Mouse (Mus musculus) C2C12 (cell line): ENCODE data around the gene Gli1. TPM values are rescaled to one million over a fixed set of nuclear protein-coding genes. Genes with fewer than 3 reads are reported as not detected.

Experiments used
- H3K27me3 ChIP-seq: one replicate; pipeline ENCODE4 v1.6.1; 2011; ENCODE audit not compliant: control insufficient read depth, insufficient read depth, insufficient read length
- H3K36me3 ChIP-seq: one replicate; pipeline ENCODE4 v1.6.1; 2011; ENCODE audit not compliant: control insufficient read depth, insufficient read depth
- H3K4me3 ChIP-seq: one replicate; pipeline ENCODE4 v1.5.1; 2011; ENCODE audit warnings: mild to moderate bottlenecking, control low read depth; ENCODE audit not compliant: poor library complexity, insufficient read depth, severe bottlenecking
- H3K79me2 ChIP-seq: one replicate; pipeline ENCODE4 v1.6.1; 2011; ENCODE audit not compliant: control insufficient read depth, insufficient read depth
- H3K79me3 ChIP-seq: one replicate; pipeline ENCODE4 v1.6.1; 2011; ENCODE audit warnings: low read depth, control low read depth
- H3ac ChIP-seq: one replicate; pipeline ENCODE3; 2011; ENCODE audit warnings: low read depth; ENCODE audit not compliant: control insufficient read depth, insufficient read length
- CEBPB ChIP-seq: IDR thresholded peaks from one replicate; pipeline ENCODE4 v1.6.1; 2011; ENCODE audit warnings: low read depth, mild to moderate bottlenecking, control low read depth, moderate library complexity
- CTCF ChIP-seq: IDR thresholded peaks from one replicate; pipeline ENCODE4 v1.5.1; 2011; ENCODE audit not compliant: control insufficient read depth, insufficient read depth, insufficient read length
- FOSL1 ChIP-seq: IDR thresholded peaks from one replicate; pipeline ENCODE4 v1.8.0; 2011; ENCODE audit warnings: mild to moderate bottlenecking, low read length; ENCODE audit not compliant: poor library complexity, insufficient read depth, severe bottlenecking
- MAX ChIP-seq: IDR thresholded peaks from one replicate; pipeline ENCODE4 v1.6.1; 2011; ENCODE audit warnings: mild to moderate bottlenecking, control low read depth
- MYOD1 ChIP-seq: IDR thresholded peaks from one replicate; pipeline ENCODE4 v1.6.1; 2011; ENCODE audit warnings: low read depth; ENCODE audit not compliant: control insufficient read depth, insufficient read length
- MYOG ChIP-seq: IDR thresholded peaks from one replicate; pipeline ENCODE4 v1.6.1; 2011; ENCODE audit not compliant: control insufficient read depth, insufficient read length; ENCODE audit errors: extremely low read depth
- USF1 ChIP-seq: IDR thresholded peaks from one replicate; pipeline ENCODE4 v1.6.1; 2011; ENCODE audit warnings: low read depth, mild to moderate bottlenecking, control low read depth, moderate library complexity
- polyA plus RNA-seq: library from polyadenylated mRNA; unstranded; fragments of >200 nt; fragmentation: generic; extraction: Trizol; gene quantifications from one replicate; pipeline ENCODE4 v1.2.1, GENCODE M21; 2012; ENCODE audit warnings: missing spikeins

Gli1 gene
- polyA plus RNA-seq, 1 experiment = 1.6 TPM

DNA sequence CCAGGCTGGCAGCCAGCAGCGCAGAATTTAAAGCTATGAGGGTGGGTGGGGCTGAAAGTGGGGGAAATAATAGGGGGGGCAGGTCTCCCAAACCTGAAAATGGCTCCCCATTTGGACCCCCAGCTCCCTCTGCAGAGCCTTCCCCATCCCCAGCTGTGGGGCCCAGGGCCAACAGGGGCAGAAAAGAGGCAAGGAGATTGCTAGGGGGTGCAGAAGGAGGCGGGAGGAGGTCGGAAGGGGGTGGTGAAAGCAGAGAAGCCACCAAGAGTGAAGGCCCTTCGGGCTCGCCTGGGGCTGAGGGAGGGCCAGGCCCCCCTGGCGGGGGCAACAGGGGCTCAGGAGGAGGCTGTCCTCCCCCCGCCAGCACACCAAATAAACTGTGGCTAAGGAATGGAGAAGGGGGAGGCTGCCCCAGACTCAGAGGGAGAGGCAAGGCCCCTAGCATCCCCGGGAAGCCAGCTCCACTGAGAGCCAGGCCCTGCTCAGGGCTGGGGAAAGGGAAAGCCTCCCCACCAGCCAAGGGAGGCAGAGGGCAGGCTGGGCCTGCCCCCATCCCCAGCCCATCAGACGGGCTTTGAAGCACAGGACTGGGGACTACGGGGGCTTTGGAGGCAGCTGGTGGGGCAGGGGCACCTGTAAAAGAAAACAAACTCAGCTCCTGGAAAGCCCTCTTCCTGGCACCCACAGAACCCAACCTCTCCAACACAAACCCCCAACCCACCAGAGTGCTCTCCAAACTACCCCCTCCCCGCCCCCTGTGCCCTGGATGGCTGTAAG lies 56.9 kb downstream of the Gli1 start:
- H3K79me3 ChIP-seq = peaks cover 22% of the 10 kb centered on the region
- no peak overlapping the region for H3K4me3 ChIP-seq
- H3ac ChIP-seq = no peak overlapping the region
- TF ChIP-seq CTCF = no peak
- TF ChIP-seq USF1 = no peak
- no peak for TF ChIP-seq MAX
- TF ChIP-seq FOSL1 = no peak
- peaks cover 30% of the 10 kb centered on the region for H3K79me2 ChIP-seq
- peaks cover 60% of the 10 kb centered on the region for H3K36me3 ChIP-seq
- no peaks in the 10 kb centered on the region for H3K27me3 ChIP-seq

DNA sequence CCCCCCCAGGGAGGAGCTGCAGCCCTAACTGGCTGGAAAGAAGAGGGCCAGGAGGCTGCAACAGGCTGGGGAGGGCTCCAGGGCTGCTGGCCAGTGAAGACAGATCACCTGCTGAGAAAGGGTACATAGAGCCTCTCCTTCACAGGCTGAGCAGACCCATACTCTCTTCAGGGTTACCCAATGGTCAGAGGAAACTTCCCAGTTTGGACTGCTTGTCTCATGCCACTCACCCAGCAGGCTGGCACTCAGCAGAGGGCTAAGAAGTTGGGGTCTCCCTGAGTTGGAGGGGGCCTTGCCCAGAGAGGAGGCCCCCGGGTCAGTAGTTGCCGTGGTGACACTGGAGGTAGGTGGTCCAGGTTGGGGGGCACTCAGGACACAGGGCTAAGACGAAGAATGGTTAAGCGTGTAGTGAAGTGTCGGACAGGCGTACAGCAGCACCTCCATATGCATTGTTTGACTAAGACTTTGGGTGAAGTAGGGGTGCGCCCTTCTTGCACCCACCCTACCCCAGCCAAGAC lies 57.6 kb downstream of the Gli1 start:
- peaks cover 30% of the 10 kb centered on the region for H3K79me2 ChIP-seq
- H3K27me3 ChIP-seq = no peaks in the 10 kb centered on the region
- H3K79me3 ChIP-seq = peaks cover 22% of the 10 kb centered on the region
- peaks cover 66% of the 10 kb centered on the region for H3K36me3 ChIP-seq
- no peak overlapping the region for H3K4me3 ChIP-seq
- TF ChIP-seq CTCF (no peak), MYOG (no peak), FOSL1 (no peak)
- no peak overlapping the region for H3ac ChIP-seq

DNA sequence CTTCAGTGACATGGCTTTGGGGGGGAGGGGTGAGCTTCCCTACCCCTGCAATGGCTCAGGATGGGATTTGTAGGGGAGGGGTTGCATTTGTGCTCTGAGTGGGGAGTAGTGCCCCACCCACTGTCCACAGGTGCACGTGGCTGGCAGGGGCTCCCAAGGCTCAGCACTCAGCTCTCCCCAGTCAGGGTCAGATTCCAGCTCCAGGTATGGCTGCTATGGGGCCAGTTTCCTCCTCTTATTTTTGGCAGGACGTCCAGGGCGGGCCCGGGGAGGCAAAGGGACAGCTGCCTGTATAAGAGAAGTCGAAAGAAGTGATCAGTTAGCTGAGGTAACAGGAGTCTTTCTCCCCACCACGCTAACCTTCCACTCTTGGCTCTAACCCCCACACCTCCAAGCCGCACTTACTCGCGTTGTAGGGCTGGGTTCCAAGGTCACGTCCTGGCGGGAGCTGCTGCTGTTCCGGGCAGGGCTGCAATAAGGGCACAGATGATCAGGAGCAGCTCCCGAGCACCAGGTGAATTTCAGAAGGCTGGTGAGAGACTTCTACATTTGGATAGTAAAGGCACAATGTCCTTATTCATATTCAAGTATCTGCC lies 59.1 kb downstream of the Gli1 start:
- Histone ChIP-seq H3K79me2 (peaks cover 21% of the 10 kb centered on the region), H3ac (no peak overlapping the region), H3K79me3 (peaks cover 15% of the 10 kb centered on the region), H3K36me3 (peaks cover 80% of the 10 kb centered on the region), H3K27me3 (no peaks in the 10 kb centered on the region), H3K4me3 (no peak overlapping the region)
- no peak for TF ChIP-seq FOSL1
- no peak for TF ChIP-seq MYOD1
- no peak for TF ChIP-seq USF1
- TF ChIP-seq MYOG = no peak
- TF ChIP-seq MAX = no peak
- no peak for TF ChIP-seq CTCF
- TF ChIP-seq CEBPB = no peak

DNA sequence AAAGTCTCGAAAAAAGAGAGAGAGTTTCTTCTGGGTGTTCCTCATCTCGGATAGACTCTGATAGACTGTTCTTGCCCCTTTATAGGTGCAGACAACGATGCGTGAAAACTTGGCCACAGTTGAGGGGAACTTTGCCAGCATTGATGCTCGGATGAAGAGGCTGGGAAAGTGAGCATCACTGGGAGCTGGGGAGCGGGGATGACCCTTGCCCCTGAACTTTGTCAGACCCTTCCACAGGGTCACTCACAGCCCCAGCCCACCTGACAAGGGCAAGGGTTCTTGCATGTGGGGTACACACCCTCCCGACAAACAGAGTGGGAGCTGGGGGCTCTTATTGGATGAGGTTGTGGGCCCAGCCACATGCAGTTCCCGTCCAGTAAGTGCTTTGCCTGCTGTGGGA lies 60.5 kb downstream of the Gli1 start:
- Histone ChIP-seq H3K79me3 (peaks cover 1% of the 10 kb centered on the region), H3ac (no peak overlapping the region), H3K4me3 (no peak overlapping the region), H3K79me2 (peaks cover 7% of the 10 kb centered on the region), H3K27me3 (no peaks in the 10 kb centered on the region), H3K36me3 (peaks cover 91% of the 10 kb centered on the region)
- no peak for TF ChIP-seq FOSL1
- TF ChIP-seq MYOD1 = no peak
- TF ChIP-seq USF1 = no peak
- no peak for TF ChIP-seq MAX
- TF ChIP-seq MYOG = no peak
- no peak for TF ChIP-seq CTCF
- TF ChIP-seq CEBPB = no peak

Other genes starting within 250 kb of the Gli1 start
- gene Os9, start 220.8 kb downstream of the Gli1 start, polyA plus RNA-seq = 35.6 TPM
- gene B4galnt1, start 176.7 kb downstream of the Gli1 start, polyA plus RNA-seq = 23.8 TPM
- gene Slc26a10, start 161.3 kb downstream of the Gli1 start, polyA plus RNA-seq = 2.9 TPM
- gene Arhgef25, start 151.9 kb downstream of the Gli1 start, polyA plus RNA-seq = 31.8 TPM
- 24.4 TPM for gene Dtx3, start 146.2 kb downstream of the Gli1 start, polyA plus RNA-seq
- gene Pip4k2c, start 130.4 kb downstream of the Gli1 start, polyA plus RNA-seq = 25.8 TPM
- gene Kif5a, start 78.6 kb downstream of the Gli1 start, polyA plus RNA-seq = 0.29 TPM
- gene Dctn2, start 75.6 kb downstream of the Gli1 start, polyA plus RNA-seq = 170 TPM
- gene Mbd6, start 53.0 kb downstream of the Gli1 start, polyA plus RNA-seq = 15.2 TPM
- 155 TPM for gene Mars, start 30.2 kb downstream of the Gli1 start, polyA plus RNA-seq
- gene Arhgap9, start 20.0 kb downstream of the Gli1 start, polyA plus RNA-seq = 0.78 TPM
- not detected for gene Inhbe, start 12.4 kb upstream of the Gli1 start, polyA plus RNA-seq
- gene Inhbc, start 28.5 kb upstream of the Gli1 start, polyA plus RNA-seq = not detected
- gene R3hdm2, start 38.4 kb upstream of the Gli1 start, polyA plus RNA-seq = 31.0 TPM
- 9.7 TPM for gene Stac3, start 159.7 kb upstream of the Gli1 start, polyA plus RNA-seq
- gene Ndufa4l2, start 173.0 kb upstream of the Gli1 start, polyA plus RNA-seq = 0.42 TPM
- 340 TPM for gene Shmt2, start 180.5 kb upstream of the Gli1 start, polyA plus RNA-seq
- gene Nxph4, start 192.6 kb upstream of the Gli1 start, polyA plus RNA-seq = 1.2 TPM